Comparison of ENCODE assay signal across 8 mouse cellular contexts in the genomic region with DNA sequence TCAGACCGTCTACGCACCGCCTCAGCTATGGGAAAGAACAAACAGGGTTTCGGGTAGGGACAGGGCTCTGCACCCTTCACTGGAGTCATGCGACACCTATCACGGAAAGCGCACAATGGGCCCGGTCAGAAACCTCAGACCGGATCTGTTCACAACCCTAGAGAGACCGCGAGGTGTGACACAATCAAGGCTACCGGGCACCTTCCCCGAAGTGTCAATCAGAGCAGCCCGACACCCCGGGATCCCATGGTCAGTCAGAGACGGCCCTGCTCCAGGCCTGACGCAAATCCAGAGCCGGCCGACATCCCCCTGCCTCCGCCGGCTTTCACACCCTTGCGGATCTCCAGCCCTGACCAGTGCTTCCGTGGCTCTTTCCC. TPM values are rescaled to one million over a fixed set of nuclear protein-coding genes. Genes with fewer than 3 reads are reported as not detected.
DNase-seq lines count a peak whose midpoint lies in the region; ATAC-seq lines count a peak whose summit lies in the region.

No protein-coding gene starts in this region.

- H3K9ac ChIP-seq in intestine, embryonic 15.5 days: peak overlapping the region; percentile 74
- H3K9ac ChIP-seq in midbrain, embryonic 13.5 days (replicated peaks): peak overlapping the region; percentile 83

- peak overlapping the region; percentile 77 for H3K27ac ChIP-seq in intestine, embryonic 15.5 days
- peak overlapping the region; percentile 86 for H3K27ac ChIP-seq in midbrain, embryonic 13.5 days

- H3K4me2 ChIP-seq in intestine, embryonic 15.5 days (replicated peaks): peak overlapping the region; percentile 82
- peak overlapping the region; percentile 65 for H3K4me2 ChIP-seq in midbrain, embryonic 13.5 days (replicated peaks)

- peak overlapping the region; percentile 85 for H3K4me3 ChIP-seq in intestine, embryonic 15.5 days (replicated peaks)
- peak overlapping the region; percentile 81 for H3K4me3 ChIP-seq in midbrain, embryonic 13.5 days (replicated peaks)

- DNase-seq in embryo, embryonic 10 days (ENCODE audit: low spot score): peak; percentile 49
- DNase-seq in embryo, embryonic 11 days: no peak
- peak; percentile 15 for DNase-seq in urinary bladder, postnatal 10 days (ENCODE audit: low spot score)
- no peak for DNase-seq in urinary bladder, adult 18-20 months (ENCODE audit: low spot score in 2 of 2)
- no peak for DNase-seq in layer of hippocampus, adult 9-11 months
- no peak for DNase-seq in adrenal gland, postnatal 25 days

- ATAC-seq in intestine, embryonic 15.5 days: peak; percentile 76
- peak; percentile 85 for ATAC-seq in midbrain, embryonic 13.5 days

- no peaks in the 10 kb centered on the region for H3K9me3 ChIP-seq in intestine, embryonic 15.5 days
- no peaks in the 10 kb centered on the region for H3K9me3 ChIP-seq in midbrain, embryonic 13.5 days

- H3K4me1 ChIP-seq in intestine, embryonic 15.5 days (replicated peaks): peaks cover 5% of the 10 kb centered on the region; the same call in 1 of the 2 replicates
- H3K4me1 ChIP-seq in midbrain, embryonic 13.5 days (replicated peaks): peaks cover 21% of the 10 kb centered on the region

- H3K27me3 ChIP-seq in intestine, embryonic 15.5 days (replicated peaks): no peaks in the 10 kb centered on the region
- H3K27me3 ChIP-seq in midbrain, embryonic 13.5 days: no peaks in the 10 kb centered on the region

- WGBS in intestine, embryonic 15.5 days: under 1% methylated on average over 23 of the region's 23 CpGs
- WGBS in midbrain, embryonic 13.5 days: 0% methylated on average over 23 of the region's 23 CpGs

- no peaks in the 10 kb centered on the region for H3K36me3 ChIP-seq in intestine, embryonic 15.5 days
- no peaks in the 10 kb centered on the region for H3K36me3 ChIP-seq in midbrain, embryonic 13.5 days

RNA-seq across cellular contexts. Expression of a gene that starts 0.4 kb away (rescaled TPM):
- 33.1 and 36.5 TPM in 2 replicates for polyA plus RNA-seq in intestine, embryonic 15.5 days (2015; fragmentation: Nextera tagmentation; extraction: Ambion mirVana)
- 44.6 and 45.4 TPM in 2 replicates for polyA plus RNA-seq in midbrain, embryonic 13.5 days (2015; fragmentation: Nextera tagmentation; extraction: Ambion mirVana)
- 82.0 and 86.6 TPM in 2 replicates for total RNA-seq in adrenal gland, postnatal 25 days (2021)

RNA-seq across cellular contexts. Expression of a gene that starts 57.6 kb away (rescaled TPM):
- 19.0 and 19.5 TPM in 2 replicates for polyA plus RNA-seq in intestine, embryonic 15.5 days (2015; fragmentation: Nextera tagmentation; extraction: Ambion mirVana)
- polyA plus RNA-seq in midbrain, embryonic 13.5 days (2015; fragmentation: Nextera tagmentation; extraction: Ambion mirVana): 14.2 and 17.7 TPM in 2 replicates
- 67.2 and 78.4 TPM in 2 replicates for total RNA-seq in adrenal gland, postnatal 25 days (2021)

Comparison
In these comparisons a context has a peak if more than half of its experiments do, and no peak if none do; other contexts are left out.
1. DNase-seq: peak in embryo, embryonic 10 days (single experiment) and urinary bladder, postnatal 10 days (single experiment); none in embryo, embryonic 11 days (single experiment), urinary bladder, adult 18-20 months (0 of 2), layer of hippocampus, adult 9-11 months (single experiment) and adrenal gland, postnatal 25 days (single experiment).